Mouse (Mus musculus): ENCODE data around the gene D10Jhu81e. TPM values are rescaled to one million over a fixed set of nuclear protein-coding genes. Genes with fewer than 3 reads are reported as not detected.
A peak's percentile ranks its signal among the peaks of the same experiment; 100 is the strongest.

Gene D10Jhu81e
- polyA plus RNA-seq, 1 experiment from 2014 or later: 22.7 TPM

DNA sequence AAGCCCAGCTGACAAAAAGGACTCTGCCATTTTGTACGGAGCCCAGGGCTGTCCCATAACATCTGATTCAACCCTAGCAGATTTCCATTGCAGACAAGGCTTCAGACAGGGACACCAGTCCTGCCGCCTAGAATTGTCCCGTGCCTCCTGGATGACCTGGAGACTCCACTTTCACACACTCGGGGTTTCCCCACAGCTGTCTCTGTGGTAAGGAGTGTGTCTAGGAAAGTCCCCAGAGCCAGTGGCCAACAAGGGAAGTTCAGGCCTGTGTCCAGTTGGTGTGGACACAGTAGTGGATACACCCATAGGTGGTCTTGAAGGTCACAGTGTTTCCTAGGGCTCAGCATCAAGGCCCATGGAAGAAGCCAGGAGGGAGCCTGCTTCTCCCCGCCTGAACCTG, 33.6 kb downstream of the D10Jhu81e start:
- 76% methylated on average over 5 of the region's 5 CpGs for WGBS
- Histone ChIP-seq H3K27ac (replicated peaks; ENCODE audit: low read depth, low read length) (no peak overlapping the region), H3K27me3 (ENCODE audit: control insufficient read depth, insufficient read depth, low read length) (no peaks in the 10 kb centered on the region), H3K36me3 (replicated peaks; ENCODE audit: control insufficient read depth, insufficient read depth, low read depth, low read length) (no peaks in the 10 kb centered on the region), H3K4me2 (ENCODE audit: low read depth, low read length) (no peak overlapping the region), H3K4me1 (ENCODE audit: control insufficient read depth, insufficient read depth, low read length) (peaks cover 6% of the 10 kb centered on the region; the same call in 1 of the 2 replicates), H3K9ac (replicated peaks; ENCODE audit: low read length) (no peak overlapping the region), H3K4me3 (ENCODE audit: low read depth, low read length) (no peak overlapping the region), H3K9me3 (replicated peaks; ENCODE audit: control insufficient read depth, low read length) (no peaks in the 10 kb centered on the region)
- ATAC-seq (replicated peaks; ENCODE audit: insufficient number of reproducible peaks, low FRiP score, low TSS enrichment, low read depth): no peak
- DNase-seq (ENCODE audit: low spot score): no peak

GRCm38 (mm10) chr10:78134975-78135798, 34.4 kb downstream of the D10Jhu81e start:
- WGBS: 9% methylated on average over 14 of the region's 14 CpGs
- no peak overlapping the region; the same call in 1 of the 2 replicates for H3K9ac ChIP-seq (replicated peaks; ENCODE audit: low read length)

GRCm38 (mm10) chr10:78134400-78134799, 35.2 kb downstream of the D10Jhu81e start:
- ATAC-seq (replicated peaks; ENCODE audit: insufficient number of reproducible peaks, low FRiP score, low TSS enrichment, low read depth) (no peak), DNase-seq (ENCODE audit: low spot score) (no peak)
- H3K4me3 ChIP-seq (ENCODE audit: low read depth, low read length): no peak overlapping the region
- no peaks in the 10 kb centered on the region for H3K36me3 ChIP-seq (replicated peaks; ENCODE audit: control insufficient read depth, insufficient read depth, low read depth, low read length)
- no peaks in the 10 kb centered on the region for H3K9me3 ChIP-seq (replicated peaks; ENCODE audit: control insufficient read depth, low read length)
- no peak overlapping the region for H3K27ac ChIP-seq (replicated peaks; ENCODE audit: low read depth, low read length)
- 64% methylated on average over 4 of the region's 4 CpGs for WGBS
- H3K4me1 ChIP-seq (ENCODE audit: control insufficient read depth, insufficient read depth, low read length): peaks cover 6% of the 10 kb centered on the region; the same call in 1 of the 2 replicates
- no peak overlapping the region for H3K4me2 ChIP-seq (ENCODE audit: low read depth, low read length)
- no peaks in the 10 kb centered on the region for H3K27me3 ChIP-seq (ENCODE audit: control insufficient read depth, insufficient read depth, low read length)
- no peak overlapping the region; the same call in 1 of the 2 replicates for H3K9ac ChIP-seq (replicated peaks; ENCODE audit: low read length)

More at GRCm38 (mm10) chr10:78134975-78135798, 34.4 kb downstream of the D10Jhu81e start:
- no peaks in the 10 kb centered on the region for H3K27me3 ChIP-seq (ENCODE audit: control insufficient read depth, insufficient read depth, low read length)
- no peaks in the 10 kb centered on the region for H3K36me3 ChIP-seq (replicated peaks; ENCODE audit: control insufficient read depth, insufficient read depth, low read depth, low read length)
- ATAC-seq (replicated peaks; ENCODE audit: insufficient number of reproducible peaks, low FRiP score, low TSS enrichment, low read depth): peak; percentile 34
- H3K4me3 ChIP-seq (ENCODE audit: low read depth, low read length): no peak overlapping the region
- no peak overlapping the region for H3K4me2 ChIP-seq (ENCODE audit: low read depth, low read length)
- H3K27ac ChIP-seq (replicated peaks; ENCODE audit: low read depth, low read length): no peak overlapping the region
- H3K9me3 ChIP-seq (replicated peaks; ENCODE audit: control insufficient read depth, low read length): no peaks in the 10 kb centered on the region
- H3K4me1 ChIP-seq (ENCODE audit: control insufficient read depth, insufficient read depth, low read length): peaks cover 6% of the 10 kb centered on the region; the same call in 1 of the 2 replicates
- peak; percentile 68 for DNase-seq (ENCODE audit: low spot score)

GRCm38 (mm10) chr10:78129998-78130397, 39.6 kb downstream of the D10Jhu81e start:
- Histone ChIP-seq H3K27ac (replicated peaks; ENCODE audit: low read depth, low read length) (no peak overlapping the region), H3K4me2 (ENCODE audit: low read depth, low read length) (no peak overlapping the region), H3K4me3 (ENCODE audit: low read depth, low read length) (no peak overlapping the region), H3K4me1 (ENCODE audit: control insufficient read depth, insufficient read depth, low read length) (peaks cover 6% of the 10 kb centered on the region; the same call in 1 of the 2 replicates), H3K9ac (replicated peaks; ENCODE audit: low read length) (no peak overlapping the region), H3K27me3 (ENCODE audit: control insufficient read depth, insufficient read depth, low read length) (no peaks in the 10 kb centered on the region), H3K36me3 (replicated peaks; ENCODE audit: control insufficient read depth, insufficient read depth, low read depth, low read length) (no peaks in the 10 kb centered on the region), H3K9me3 (replicated peaks; ENCODE audit: control insufficient read depth, low read length) (no peaks in the 10 kb centered on the region)
- 68% methylated on average over 4 of the region's 4 CpGs for WGBS
- DNase-seq (ENCODE audit: low spot score) (no peak), ATAC-seq (replicated peaks; ENCODE audit: insufficient number of reproducible peaks, low FRiP score, low TSS enrichment, low read depth) (no peak)

GRCm38 (mm10) chr10:78129423-78129822, 40.2 kb downstream of the D10Jhu81e start:
- no peak overlapping the region for H3K27ac ChIP-seq (replicated peaks; ENCODE audit: low read depth, low read length)
- H3K27me3 ChIP-seq (ENCODE audit: control insufficient read depth, insufficient read depth, low read length): no peaks in the 10 kb centered on the region
- no peak overlapping the region for H3K4me3 ChIP-seq (ENCODE audit: low read depth, low read length)
- no peak overlapping the region for H3K9ac ChIP-seq (replicated peaks; ENCODE audit: low read length)
- DNase-seq (ENCODE audit: low spot score) (no peak), ATAC-seq (replicated peaks; ENCODE audit: insufficient number of reproducible peaks, low FRiP score, low TSS enrichment, low read depth) (no peak)
- no peaks in the 10 kb centered on the region for H3K9me3 ChIP-seq (replicated peaks; ENCODE audit: control insufficient read depth, low read length)
- peaks cover under 1% of the 10 kb centered on the region; the same call in 1 of the 2 replicates for H3K4me1 ChIP-seq (ENCODE audit: control insufficient read depth, insufficient read depth, low read length)
- WGBS: 55% methylated on average over 11 of the region's 11 CpGs
- H3K36me3 ChIP-seq (replicated peaks; ENCODE audit: control insufficient read depth, insufficient read depth, low read depth, low read length): no peaks in the 10 kb centered on the region
- H3K4me2 ChIP-seq (ENCODE audit: low read depth, low read length): no peak overlapping the region

DNA sequence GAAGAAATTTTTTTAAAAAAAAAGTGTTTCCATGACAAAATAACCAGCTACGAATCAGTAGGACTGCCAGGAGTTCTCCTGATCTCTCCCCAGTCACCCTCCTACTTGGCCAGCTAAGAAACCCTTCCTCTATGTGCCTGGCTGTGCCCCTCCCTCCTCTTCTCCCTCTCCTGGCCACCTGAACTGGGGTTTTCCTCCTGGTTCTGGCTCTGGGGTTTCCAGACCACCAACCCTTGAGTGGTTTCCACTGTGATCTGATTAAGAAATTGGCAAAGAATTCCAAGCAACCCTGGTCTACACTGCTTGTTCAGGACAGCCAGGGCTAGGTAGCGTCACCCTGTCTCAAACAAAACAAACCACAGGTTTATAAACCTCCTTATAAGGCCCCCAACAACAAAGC, 40.9 kb downstream of the D10Jhu81e start:
- H3K36me3 ChIP-seq (replicated peaks; ENCODE audit: control insufficient read depth, insufficient read depth, low read depth, low read length): no peaks in the 10 kb centered on the region
- WGBS: 95% methylated on average over 2 of the region's 2 CpGs

DNA sequence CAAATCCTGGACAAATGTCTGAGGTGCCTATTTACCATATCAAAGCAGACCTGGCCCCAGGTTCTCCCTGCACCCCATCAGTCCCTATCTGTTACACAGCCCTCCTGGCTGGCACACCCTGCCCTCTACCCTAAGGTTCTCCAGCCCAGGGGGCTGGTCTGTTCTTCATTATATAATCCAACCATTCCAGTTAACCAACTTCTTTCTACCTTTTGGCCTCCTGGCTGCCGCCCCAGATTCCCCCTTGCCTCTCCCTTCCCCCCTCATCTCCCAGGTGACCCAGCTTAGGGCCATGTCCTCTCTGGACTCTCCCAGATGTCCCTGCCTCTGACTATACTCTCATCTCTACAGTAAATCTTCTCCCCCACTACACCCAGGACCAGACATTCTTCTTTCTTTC, 41.7 kb downstream of the D10Jhu81e start:
- 33% methylated on average over 1 of the region's 1 CpGs for WGBS
- no peak overlapping the region for H3K9ac ChIP-seq (replicated peaks; ENCODE audit: low read length)
- H3K4me1 ChIP-seq (ENCODE audit: control insufficient read depth, insufficient read depth, low read length): no peaks in the 10 kb centered on the region
- H3K9me3 ChIP-seq (replicated peaks; ENCODE audit: control insufficient read depth, low read length): no peaks in the 10 kb centered on the region
- no peaks in the 10 kb centered on the region for H3K27me3 ChIP-seq (ENCODE audit: control insufficient read depth, insufficient read depth, low read length)
- no peak overlapping the region for H3K4me2 ChIP-seq (ENCODE audit: low read depth, low read length)
- no peaks in the 10 kb centered on the region for H3K36me3 ChIP-seq (replicated peaks; ENCODE audit: control insufficient read depth, insufficient read depth, low read depth, low read length)
- DNase-seq (ENCODE audit: low spot score) (no peak), ATAC-seq (replicated peaks; ENCODE audit: insufficient number of reproducible peaks, low FRiP score, low TSS enrichment, low read depth) (no peak)
- no peak overlapping the region for H3K4me3 ChIP-seq (ENCODE audit: low read depth, low read length)
- H3K27ac ChIP-seq (replicated peaks; ENCODE audit: low read depth, low read length): no peak overlapping the region

More for the DNA sequence above, 40.9 kb downstream of the D10Jhu81e start:
- no peaks in the 10 kb centered on the region for H3K4me1 ChIP-seq (ENCODE audit: control insufficient read depth, insufficient read depth, low read length)
- no peak overlapping the region for H3K4me3 ChIP-seq (ENCODE audit: low read depth, low read length)
- H3K9ac ChIP-seq (replicated peaks; ENCODE audit: low read length): no peak overlapping the region
- no peaks in the 10 kb centered on the region for H3K27me3 ChIP-seq (ENCODE audit: control insufficient read depth, insufficient read depth, low read length)
- H3K27ac ChIP-seq (replicated peaks; ENCODE audit: low read depth, low read length): no peak overlapping the region
- H3K9me3 ChIP-seq (replicated peaks; ENCODE audit: control insufficient read depth, low read length): no peaks in the 10 kb centered on the region
- DNase-seq (ENCODE audit: low spot score) (no peak), ATAC-seq (replicated peaks; ENCODE audit: insufficient number of reproducible peaks, low FRiP score, low TSS enrichment, low read depth) (no peak)
- H3K4me2 ChIP-seq (ENCODE audit: low read depth, low read length): no peak overlapping the region
